Mouse (Mus musculus) heart, postnatal 0 days (tissue): ENCODE measurements around the gene Cux2. TPM values are rescaled to one million over a fixed set of nuclear protein-coding genes. Genes with fewer than 3 reads are reported as not detected.

Source experiments
- ATAC-seq: fragments of 200-750 bp; cut with Nextera tagmentation; 2 replicates; pipeline ENCODE4 v1.8.0; 2017; ENCODE audit warnings: low read depth, moderate number of reproducible peaks, moderate library complexity; ENCODE audit not compliant: insufficient read depth
- DNase-seq: peaks from one replicate; pipeline ENCODE4 v3.0.0-alpha.2; 2016; ENCODE audit warnings: low spot score
- H3K27ac ChIP-seq: fragments of 300-500 bp; sonication (generic); 2 replicates; pipeline ENCODE4 v1.5.1; 2014; ENCODE audit warnings: low read depth, mild to moderate bottlenecking
- H3K27me3 ChIP-seq: fragments of 300-500 bp; sonication (generic); 2 replicates; pipeline ENCODE4 v1.6.1; 2014; ENCODE audit warnings: low read length, mixed read lengths; ENCODE audit not compliant: control insufficient read depth, insufficient read depth
- H3K36me3 ChIP-seq: fragments of 300-500 bp; sonication (generic); replicated peaks from 2 replicates; pipeline ENCODE4 v1.6.1; 2014; ENCODE audit warnings: low read length, mixed read lengths; ENCODE audit not compliant: control insufficient read depth, insufficient read depth
- H3K4me1 ChIP-seq: fragments of 300-500 bp; sonication (generic); 2 replicates; pipeline ENCODE4 v1.6.1; 2014; ENCODE audit warnings: antibody characterized with exemption; ENCODE audit not compliant: control insufficient read depth, insufficient read depth
- H3K4me2 ChIP-seq: fragments of 300-500 bp; sonication (generic); 2 replicates; pipeline ENCODE4 v1.6.1; 2014; ENCODE audit warnings: low read depth, mild to moderate bottlenecking, low read length, moderate library complexity
- H3K4me3 ChIP-seq: fragments of 300-500 bp; sonication (generic); 2 replicates; pipeline ENCODE4 v1.5.1; 2014; ENCODE audit warnings: low read depth, low read length
- H3K9ac ChIP-seq: fragments of 300-500 bp; sonication (generic); replicated peaks from 2 replicates; pipeline ENCODE4 v1.6.1; 2014; ENCODE audit warnings: low read depth, low read length, mixed read lengths
- H3K9me3 ChIP-seq: fragments of 300-500 bp; sonication (generic); replicated peaks from 2 replicates; pipeline ENCODE4 v1.6.1; 2016; ENCODE audit warnings: low read length; ENCODE audit not compliant: control insufficient read depth
- CTCF ChIP-seq: IDR thresholded peaks from 2 replicates; pipeline ENCODE4 v1.5.1; 2016; ENCODE audit warnings: antibody characterized with exemption, control low read depth, low read depth
- EP300 ChIP-seq: IDR thresholded peaks from 2 replicates; pipeline ENCODE4 v1.6.1; 2016; ENCODE audit warnings: antibody characterized with exemption, low read depth
- WGBS: fragments of 180-500 bp; shearing (Covaris S2); extraction: QIAGEN DNeasy Blood & Tissue Kit; methylation state at CpG from one replicate; pipeline ENCODE4 v1.1.7; 2014; 5-methylcytosine and 5-hydroxymethylcytosine counted together
- polyA plus RNA-seq: library from polyadenylated mRNA; unstranded; fragments of >200 nt; fragmentation: Nextera tagmentation; extraction: Ambion mirVana; gene quantifications from 2 replicates; pipeline ENCODE4 v1.2.1, GENCODE M21; 2015
- total RNA-seq: library from RNA; depleted of rRNA; stranded (reverse); fragments of >200 nt; gene quantifications from 2 replicates; pipeline ENCODE4 v1.2.3, GENCODE M21; 2014; ENCODE audit warnings: low replicate concordance

Cux2 gene
- total and polyA plus RNA-seq, 2 experiments from 2014 or later, result 1.3 to 9.5 TPM

- TF ChIP-seq CTCF (peak; percentile 55), EP300 (no peak)
- DNase-seq, result no peak
- WGBS, result 54% methylated on average over 7 of the region's 7 CpGs
These were observed 106.4 kb downstream of the Cux2 start for GRCm38 (mm10) chr5:121943472-121943871.

GRCm38 (mm10) chr5:121938065-121938849 lies 111.6 kb downstream of the Cux2 start:
- Histone ChIP-seq H3K27me3 (no peaks in the 10 kb centered on the region), H3K9me3 (no peaks in the 10 kb centered on the region), H3K4me2 (no peak overlapping the region), H3K4me1 (peaks cover 12% of the 10 kb centered on the region; the same call in 1 of the 2 replicates), H3K36me3 (no peaks in the 10 kb centered on the region), H3K27ac (no peak overlapping the region), H3K9ac (no peak overlapping the region), H3K4me3 (no peak overlapping the region)
- ATAC-seq (peak; percentile 86), DNase-seq (peak; percentile 66)
- TF ChIP-seq CTCF (no peak), EP300 (no peak)
- WGBS, result 39% methylated on average over 18 of the region's 18 CpGs

More at GRCm38 (mm10) chr5:121943472-121943871, 106.4 kb downstream of the Cux2 start:
- no peak overlapping the region for H3K4me2 ChIP-seq
- peaks cover 7% of the 10 kb centered on the region; the same call in 1 of the 2 replicates for H3K4me1 ChIP-seq
- H3K9me3 ChIP-seq, result no peaks in the 10 kb centered on the region
- no peak overlapping the region for H3K27ac ChIP-seq
- H3K36me3 ChIP-seq, result no peaks in the 10 kb centered on the region
- H3K27me3 ChIP-seq, result no peaks in the 10 kb centered on the region
- no peak for ATAC-seq
- H3K4me3 ChIP-seq, result no peak overlapping the region
- no peak overlapping the region for H3K9ac ChIP-seq

GRCm38 (mm10) chr5:121930261-121930660 lies 119.6 kb downstream of the Cux2 start:
- no peak for DNase-seq
- WGBS, result 64% methylated on average over 9 of the region's 9 CpGs
- no peaks in the 10 kb centered on the region for H3K4me1 ChIP-seq
- H3K36me3 ChIP-seq, result no peaks in the 10 kb centered on the region
- no peak overlapping the region for H3K4me3 ChIP-seq
- no peak for TF ChIP-seq CTCF
- no peak for TF ChIP-seq EP300
- no peak for ATAC-seq
- no peak overlapping the region for H3K4me2 ChIP-seq
- no peaks in the 10 kb centered on the region for H3K9me3 ChIP-seq
- no peak overlapping the region for H3K27ac ChIP-seq
- peaks cover 20% of the 10 kb centered on the region for H3K27me3 ChIP-seq
- H3K9ac ChIP-seq, result no peak overlapping the region

GRCm38 (mm10) chr5:121928362-121929000 lies 121.4 kb downstream of the Cux2 start:
- Histone ChIP-seq H3K36me3 (no peaks in the 10 kb centered on the region), H3K27me3 (peaks cover 23% of the 10 kb centered on the region), H3K4me1 (no peaks in the 10 kb centered on the region), H3K9me3 (no peaks in the 10 kb centered on the region), H3K4me3 (no peak overlapping the region), H3K9ac (no peak overlapping the region), H3K27ac (no peak overlapping the region), H3K4me2 (no peak overlapping the region)
- no peak for DNase-seq
- no peak for ATAC-seq
- 59% methylated on average over 17 of the region's 17 CpGs for WGBS
- TF ChIP-seq EP300 (no peak), CTCF (no peak)

- no peaks in the 10 kb centered on the region for H3K4me1 ChIP-seq
- H3K36me3 ChIP-seq, result no peaks in the 10 kb centered on the region
- no peaks in the 10 kb centered on the region for H3K9me3 ChIP-seq
- H3K27me3 ChIP-seq, result peaks cover 23% of the 10 kb centered on the region
- no peak overlapping the region for H3K4me2 ChIP-seq
- ATAC-seq, result no peak
- 11% methylated on average over 2 of the region's 2 CpGs for WGBS
- TF ChIP-seq CTCF (no peak), EP300 (no peak)
- H3K9ac ChIP-seq, result no peak overlapping the region
- no peak overlapping the region for H3K4me3 ChIP-seq
- no peak overlapping the region for H3K27ac ChIP-seq
- DNase-seq, result no peak
These were observed 123.4 kb downstream of the Cux2 start for GRCm38 (mm10) chr5:121926543-121926814.
